Mouse (Mus musculus) mature B cell (primary cell): ENCODE results near the gene Fosl2.
"Not testable (repeated sequence)": the region's sequence is repeated elsewhere in the genome, so short reads cannot be mapped to it uniquely, and the experiment has no call there.

ENCODE experiments used
- in situ Hi-C: fragments of 300-500 bp; cut with MboI; formaldehyde crosslinking; loops from 2 replicates; pipeline ENCODE4 v1.14.3; 2019

The Fosl2 gene

GRCm38 (mm10) chr5:32176800-32177199 lies 41.2 kb downstream of the Fosl2 start:
- in situ Hi-C loops = no loop called here

- in situ Hi-C loops = no loop called here
Observed at GRCm38 (mm10) chr5:32177737-32178136, 42.1 kb downstream of the Fosl2 start.

- in situ Hi-C loops = not testable (repeated sequence)
Observed at GRCm38 (mm10) chr5:32178720-32179119, 43.1 kb downstream of the Fosl2 start.

- in situ Hi-C loops = no loop called here
Observed at GRCm38 (mm10) chr5:32182885-32183629, 47.5 kb downstream of the Fosl2 start.

GRCm38 (mm10) chr5:32187717-32188116 lies 52.1 kb downstream of the Fosl2 start:
- in situ Hi-C loops = no loop called here

- in situ Hi-C loops = no loop called here
Observed at GRCm38 (mm10) chr5:32191259-32191658, 55.7 kb downstream of the Fosl2 start.

- in situ Hi-C loops = no loop called here
Observed at GRCm38 (mm10) chr5:32192016-32192845, 56.6 kb downstream of the Fosl2 start.

- in situ Hi-C loops = no loop called here
Observed at GRCm38 (mm10) chr5:32194236-32194635, 58.6 kb downstream of the Fosl2 start.

GRCm38 (mm10) chr5:32195857-32196609 lies 60.4 kb downstream of the Fosl2 start:
- in situ Hi-C loops = no loop called here

GRCm38 (mm10) chr5:32197698-32198097 lies 62.1 kb downstream of the Fosl2 start:
- in situ Hi-C loops = no loop called here

- in situ Hi-C loops = no loop called here
Observed at GRCm38 (mm10) chr5:32199136-32199535, 63.5 kb downstream of the Fosl2 start.

- in situ Hi-C loops = no loop called here
Observed at GRCm38 (mm10) chr5:32199594-32199993, 64.0 kb downstream of the Fosl2 start.

GRCm38 (mm10) chr5:32204653-32205052 lies 69.1 kb downstream of the Fosl2 start:
- in situ Hi-C loops = no loop called here

GRCm38 (mm10) chr5:32206726-32207125 lies 71.1 kb downstream of the Fosl2 start:
- in situ Hi-C loops = no loop called here
